Mouse (Mus musculus): ENCODE data around the gene Dll4.

Dll4 gene

GRCm38 (mm10) chr2:119325568-119326143 is at the start of gene Dll4:
Gene Dll4, plus strand, starts transcription at chr2:119325784.
- in situ Hi-C loops (cut with MboI, MseI) = no loop called here

GRCm38 (mm10) chr2:119276926-119277325 is 48.7 kb upstream of the Dll4 start:
- in situ Hi-C loops (cut with MboI, MseI) = no loop called here

GRCm38 (mm10) chr2:119277810-119278209 is 47.8 kb upstream of the Dll4 start:
- in situ Hi-C loops (cut with MboI, MseI) = no loop called here

- in situ Hi-C loops (cut with MboI, MseI) = loop anchor here (5.0 kb wide), 1 partner anchor 265 kb away; no protein-coding TSS in a partner anchor
These were observed 43.6 kb upstream of the Dll4 start for GRCm38 (mm10) chr2:119281899-119282565.

- in situ Hi-C loops (cut with MboI, MseI) = no loop called here
These were observed 38.2 kb upstream of the Dll4 start for GRCm38 (mm10) chr2:119287372-119287771.

GRCm38 (mm10) chr2:119288270-119288882 is 37.2 kb upstream of the Dll4 start, which contains the start of gene Vps18:
Gene Vps18, plus strand, starts transcription at chr2:119288740.
- in situ Hi-C loops (cut with MboI, MseI) = no loop called here

GRCm38 (mm10) chr2:119289014-119289416 is 36.6 kb upstream of the Dll4 start:
- in situ Hi-C loops (cut with MboI, MseI) = no loop called here

- in situ Hi-C loops (cut with MboI, MseI) = loop anchor here (5.0 kb wide), 1 partner anchor 255 kb away; no protein-coding TSS in a partner anchor
These were observed 33.3 kb upstream of the Dll4 start for GRCm38 (mm10) chr2:119292281-119292680.

- in situ Hi-C loops (cut with MboI, MseI) = loop anchor here (5.0 kb wide), 1 partner anchor 256 kb away; no protein-coding TSS in a partner anchor
These were observed 32.7 kb upstream of the Dll4 start for GRCm38 (mm10) chr2:119292852-119293251.

GRCm38 (mm10) chr2:119293311-119293710 is 32.3 kb upstream of the Dll4 start:
- in situ Hi-C loops (cut with MboI, MseI) = loop anchor here (5.0 kb wide), 1 partner anchor 256 kb away; no protein-coding TSS in a partner anchor

GRCm38 (mm10) chr2:119293776-119294390 is 31.7 kb upstream of the Dll4 start:
- in situ Hi-C loops (cut with MboI, MseI) = loop anchor here (5.0 kb wide), 1 partner anchor 257 kb away; no protein-coding TSS in a partner anchor

- in situ Hi-C loops (cut with MboI, MseI) = loop anchor here (5.0 kb wide), 1 partner anchor 257 kb away; no protein-coding TSS in a partner anchor
These were observed 31.2 kb upstream of the Dll4 start for GRCm38 (mm10) chr2:119294411-119294810.

- in situ Hi-C loops (cut with MboI, MseI) = no loop called here
These were observed 28.8 kb upstream of the Dll4 start for GRCm38 (mm10) chr2:119296756-119297155.

GRCm38 (mm10) chr2:119297506-119297905 is 28.1 kb upstream of the Dll4 start:
- in situ Hi-C loops (cut with MboI, MseI) = no loop called here

GRCm38 (mm10) chr2:119298330-119298729 is 27.3 kb upstream of the Dll4 start:
- in situ Hi-C loops (cut with MboI, MseI) = no loop called here

GRCm38 (mm10) chr2:119298839-119299238 is 26.7 kb upstream of the Dll4 start:
- in situ Hi-C loops (cut with MboI, MseI) = no loop called here

- in situ Hi-C loops (cut with MboI, MseI) = no loop called here
These were observed 25.4 kb upstream of the Dll4 start for GRCm38 (mm10) chr2:119299981-119300818.

- in situ Hi-C loops (cut with MboI, MseI) = no loop called here
These were observed 24.6 kb upstream of the Dll4 start for GRCm38 (mm10) chr2:119300819-119301493.

- in situ Hi-C loops (cut with MboI, MseI) = no loop called here
These were observed 22.7 kb upstream of the Dll4 start for GRCm38 (mm10) chr2:119302876-119303275.

GRCm38 (mm10) chr2:119304391-119304790 is 21.2 kb upstream of the Dll4 start:
- in situ Hi-C loops (cut with MboI, MseI) = no loop called here

GRCm38 (mm10) chr2:119304798-119305208 is 20.8 kb upstream of the Dll4 start:
- in situ Hi-C loops (cut with MboI, MseI) = no loop called here

Measured in T-helper 1 cell (primary cell).